Mouse (Mus musculus) cerebellum, adult (tissue): ENCODE measurements around the gene Wdr47.
"Not testable (repeated sequence)": the region's sequence is repeated elsewhere in the genome, so short reads cannot be mapped to it uniquely, and the experiment has no call there.

ENCODE experiments used
- ATAC-seq: cut with Nextera tagmentation; 2 replicates; pipeline ENCODE4 v1.9.2; 2017; ENCODE audit warnings: mild to moderate bottlenecking, moderate library complexity, mixed read lengths; ENCODE audit not compliant: insufficient number of reproducible peaks, low FRiP score, low TSS enrichment

Wdr47 gene

GRCm38 (mm10) chr3:108608906-108609305, 17.8 kb downstream of the Wdr47 start:
- ATAC-seq, result no peak

DNA sequence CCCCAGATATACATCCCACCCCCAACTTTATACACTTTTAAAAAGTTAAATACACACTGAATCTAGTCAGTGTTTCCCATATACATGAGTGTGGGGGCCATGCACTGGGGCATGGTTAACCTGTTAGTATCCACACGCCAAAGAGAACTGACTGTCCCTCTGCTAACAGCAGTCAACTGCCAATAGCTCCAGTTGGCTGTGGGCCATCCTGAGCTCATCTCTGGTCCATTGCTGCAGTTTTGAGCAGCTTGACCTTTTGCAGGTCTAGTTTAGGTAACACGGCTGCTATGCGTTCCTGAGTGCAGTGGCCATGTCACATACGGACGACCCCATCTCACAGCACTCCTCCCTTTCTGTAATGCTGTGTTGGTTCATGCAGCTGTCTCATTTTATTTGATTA, 43.7 kb downstream of the Wdr47 start:
- no peak for ATAC-seq

DNA sequence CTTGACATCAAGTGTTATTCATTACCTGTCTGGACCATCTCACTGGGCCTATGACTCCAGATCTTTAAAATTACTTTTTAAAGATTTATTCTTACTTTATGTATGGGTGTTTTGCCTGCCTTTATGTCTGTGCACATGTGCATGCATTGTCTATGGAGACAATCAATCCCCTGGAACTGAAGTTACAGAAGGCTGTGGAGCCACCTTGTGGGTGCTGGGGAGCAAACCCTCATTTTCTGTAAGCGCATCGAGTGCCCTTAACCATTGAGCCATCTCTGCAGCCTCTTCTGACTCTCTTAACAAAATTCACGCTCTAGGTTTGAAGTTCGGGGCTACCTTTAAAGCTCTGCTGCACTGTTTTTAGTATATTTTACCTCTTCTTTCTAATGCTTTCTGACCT, 48.3 kb downstream of the Wdr47 start:
- no peak for ATAC-seq

DNA sequence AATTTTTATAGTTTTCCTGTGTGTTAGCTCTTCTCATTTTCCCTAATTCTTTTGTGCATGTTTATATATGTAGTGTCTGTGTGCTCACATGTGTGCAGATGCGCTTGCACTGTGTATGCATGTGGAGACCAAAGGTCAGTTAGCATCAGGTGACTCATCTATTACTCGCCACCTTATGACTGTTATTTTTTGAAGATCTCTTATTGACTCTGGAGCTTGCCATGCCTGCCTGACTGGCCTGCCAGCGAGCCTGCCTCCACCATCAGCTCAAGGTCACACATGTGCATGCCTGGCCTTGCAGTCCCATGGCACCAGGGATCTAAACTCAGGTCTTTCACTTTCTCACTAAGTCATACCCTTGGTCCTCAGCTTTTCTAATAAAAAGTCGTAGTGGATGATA, 49.9 kb downstream of the Wdr47 start:
- ATAC-seq, result no peak

- ATAC-seq, result no peak
Observed at GRCm38 (mm10) chr3:108644856-108645255, 53.8 kb downstream of the Wdr47 start.

- ATAC-seq, result no peak
Observed at GRCm38 (mm10) chr3:108646036-108646435, 55.0 kb downstream of the Wdr47 start.

DNA sequence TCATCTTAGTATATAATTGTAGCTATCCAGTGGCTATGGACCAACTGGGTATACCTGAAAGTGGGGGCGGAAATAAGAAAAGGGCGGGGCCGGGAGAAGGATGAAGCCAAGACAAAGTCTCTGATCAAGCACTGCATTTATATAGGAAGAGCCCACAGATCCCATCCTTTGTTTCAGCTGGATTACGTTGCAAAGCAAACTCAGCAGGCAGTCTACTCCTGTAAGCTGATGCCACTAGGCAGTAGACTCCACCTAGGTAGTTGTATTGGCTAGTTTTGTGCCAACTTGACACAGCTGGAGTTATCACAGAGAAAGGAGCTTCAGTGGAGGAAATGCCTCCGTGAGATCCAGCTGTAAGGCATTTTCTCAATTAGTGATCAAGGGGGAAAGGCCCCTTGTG, 56.6 kb downstream of the Wdr47 start:
- not testable (repeated sequence) for ATAC-seq

GRCm38 (mm10) chr3:108652866-108653642, 62.0 kb downstream of the Wdr47 start:
- ATAC-seq, result no peak

GRCm38 (mm10) chr3:108653710-108654379, 62.8 kb downstream of the Wdr47 start, which contains the start of gene Clcc1:
Gene Clcc1 (plus strand): TSS chr3:108653913.
- ATAC-seq, result peak; percentile 98

DNA sequence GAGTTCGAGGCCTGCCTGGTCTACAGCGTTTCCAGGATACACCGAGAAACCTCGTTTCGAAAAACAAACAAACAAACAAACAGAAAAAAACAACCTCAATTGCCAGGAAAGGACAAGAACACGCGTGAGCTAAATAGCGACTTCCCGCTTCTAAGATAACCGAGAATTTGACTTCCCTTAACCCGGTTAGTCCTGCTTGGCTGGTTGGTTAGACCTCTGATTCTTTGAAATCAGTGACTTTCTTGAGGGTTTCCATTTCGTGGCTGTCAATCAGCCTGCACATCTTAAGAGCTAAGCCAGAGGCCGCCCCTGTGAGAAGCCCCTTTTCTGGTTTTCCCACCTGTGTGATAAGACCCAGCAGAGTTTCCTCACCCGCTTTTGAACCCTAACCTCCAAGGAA, 63.5 kb downstream of the Wdr47 start:
- ATAC-seq, result no peak

DNA sequence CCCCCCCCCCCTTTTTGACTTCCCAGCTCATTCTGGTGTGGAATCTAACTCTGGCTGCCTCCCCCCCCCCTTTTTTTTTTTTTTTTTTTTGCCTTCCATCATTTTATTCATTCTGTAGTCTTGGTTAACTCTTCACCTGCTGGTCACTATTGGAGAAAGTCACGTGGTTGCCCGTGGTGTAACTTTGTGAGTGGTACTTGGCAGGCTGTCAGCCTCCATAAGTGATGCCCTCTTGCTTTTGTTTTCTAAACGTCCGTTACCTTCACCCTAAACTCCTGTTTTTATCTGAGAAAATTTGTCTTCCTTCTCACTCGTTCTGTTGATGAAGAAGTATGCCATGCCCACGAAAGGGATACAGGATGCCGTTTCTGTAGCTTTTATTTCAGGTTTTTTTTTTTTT, 64.4 kb downstream of the Wdr47 start:
- ATAC-seq, result no peak

DNA sequence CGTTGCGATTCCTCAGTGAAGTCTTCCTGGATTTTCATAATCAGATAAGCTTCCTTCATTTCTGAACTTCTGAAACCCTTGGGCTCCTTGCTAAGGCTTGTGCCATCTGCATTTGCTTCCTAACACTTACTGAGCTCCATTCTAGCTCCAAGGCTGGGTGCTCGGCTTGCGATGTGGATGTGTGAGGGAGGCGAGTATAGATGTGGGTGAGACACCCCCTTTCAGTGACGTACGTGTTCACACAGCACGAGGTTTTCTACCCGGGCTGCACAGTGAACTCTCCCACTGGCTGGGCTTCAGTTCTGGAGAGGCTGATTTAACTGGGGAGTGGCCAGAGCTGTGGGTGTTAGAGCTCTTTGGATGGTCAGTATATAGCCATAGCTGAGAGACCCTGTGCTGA, 67.5 kb downstream of the Wdr47 start:
- no peak for ATAC-seq

DNA sequence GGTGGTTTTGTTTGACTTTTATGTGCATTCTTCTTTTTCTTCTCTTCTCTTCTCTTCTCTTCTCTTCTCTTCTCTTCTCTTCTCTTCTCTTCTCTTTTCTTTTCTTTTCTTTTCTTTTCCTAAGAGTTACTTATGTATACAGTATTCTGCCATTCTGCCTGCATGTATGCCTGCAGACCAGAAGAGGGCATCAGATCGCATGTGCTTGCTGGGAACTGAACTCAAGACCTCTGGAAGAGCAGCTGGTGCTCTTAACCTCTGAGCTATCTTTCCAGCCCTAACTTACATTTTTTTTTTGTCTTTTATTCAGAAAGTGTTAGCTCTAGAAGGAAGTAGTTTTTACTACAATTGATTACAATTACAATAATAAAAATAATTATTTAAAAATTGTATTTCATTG, 69.9 kb downstream of the Wdr47 start:
- ATAC-seq, result no peak

DNA sequence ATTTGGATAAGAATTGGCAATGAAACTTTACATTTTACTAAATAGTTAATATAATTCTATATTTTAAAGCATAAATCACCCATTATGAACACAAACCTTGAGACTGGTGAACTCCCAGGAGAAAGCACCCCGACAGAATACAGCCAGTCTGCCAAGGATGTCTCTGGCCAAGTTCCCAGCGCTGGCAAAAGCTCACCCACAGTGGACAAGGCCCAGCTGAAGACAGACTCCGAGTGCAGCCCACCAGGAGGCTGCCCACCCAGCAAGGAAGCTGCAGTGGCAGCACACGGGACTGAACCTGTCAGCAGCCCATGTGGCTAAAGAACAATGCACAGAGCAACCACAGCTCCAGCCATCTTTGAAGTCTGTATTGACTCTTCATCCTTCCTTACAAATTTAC, 85.5 kb downstream of the Wdr47 start:
- ATAC-seq, result no peak

GRCm38 (mm10) chr3:108681004-108681403, 89.9 kb downstream of the Wdr47 start:
- no peak for ATAC-seq

DNA sequence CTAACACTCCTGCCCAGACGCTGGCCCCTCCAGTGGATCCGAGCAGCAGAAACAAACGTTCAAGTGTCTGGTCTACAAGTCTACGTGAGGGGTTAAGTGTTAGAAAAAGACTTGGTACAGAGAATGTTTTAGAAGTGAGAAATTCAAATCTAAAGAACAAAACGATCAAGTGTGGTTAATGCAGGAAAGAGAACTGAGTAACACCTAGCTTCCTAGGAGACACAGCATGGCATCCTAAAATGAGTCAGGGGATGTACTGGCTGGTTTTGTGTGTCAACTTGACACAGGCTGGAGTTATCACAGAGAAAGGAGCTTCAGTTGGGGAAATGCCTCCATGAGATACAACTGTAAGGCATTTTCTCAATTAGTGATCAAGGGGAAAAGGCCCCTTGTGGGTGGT, 92.5 kb downstream of the Wdr47 start:
- not testable (repeated sequence) for ATAC-seq

GRCm38 (mm10) chr3:108685701-108686100, 94.6 kb downstream of the Wdr47 start:
- ATAC-seq, result no peak

DNA sequence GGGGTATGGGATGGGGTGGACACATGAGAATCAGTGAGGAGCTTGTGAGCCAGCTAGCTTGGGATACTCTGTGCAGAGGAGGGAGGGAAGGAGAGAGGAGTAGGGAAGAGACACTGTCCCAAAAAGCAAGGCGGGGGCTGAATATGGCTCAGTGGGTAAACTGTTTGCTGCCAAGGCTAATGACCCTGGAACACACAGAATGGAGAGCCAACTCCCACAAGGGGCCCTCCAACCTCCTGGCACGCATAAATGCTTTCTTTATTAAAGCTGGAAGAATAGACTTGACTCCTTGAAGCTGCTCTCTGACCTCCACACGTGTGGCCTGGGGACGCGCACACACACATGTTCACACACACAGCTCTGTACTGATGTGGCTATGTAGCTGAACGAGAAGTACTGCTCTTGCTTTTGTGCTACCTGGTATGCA, 97.9 kb downstream of the Wdr47 start:
- ATAC-seq, result no peak

DNA sequence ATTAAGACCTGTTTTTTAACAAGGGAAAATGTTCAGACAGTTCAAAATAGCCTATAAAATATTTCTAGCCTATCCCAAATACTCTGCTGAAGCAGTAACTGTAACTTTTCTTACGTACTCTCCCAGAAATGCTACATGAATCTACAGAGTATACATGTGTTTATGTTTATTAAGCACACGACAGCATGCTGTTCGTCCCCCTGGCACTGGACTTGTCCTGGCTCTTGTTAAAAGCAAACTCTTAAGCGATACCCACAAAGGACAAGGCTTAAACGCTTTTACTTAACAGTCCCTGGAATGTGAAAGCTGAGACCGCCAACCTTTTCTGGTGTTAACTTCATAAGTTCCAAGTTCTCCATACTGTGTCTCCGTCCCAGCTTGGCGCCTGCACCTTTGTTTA, 98.4 kb downstream of the Wdr47 start:
- no peak for ATAC-seq

GRCm38 (mm10) chr3:108689979-108690378, 98.9 kb downstream of the Wdr47 start:
- no peak for ATAC-seq

- no peak for ATAC-seq
Observed at GRCm38 (mm10) chr3:108694321-108694720, 103.2 kb downstream of the Wdr47 start.
